Mouse (Mus musculus) left cerebral cortex, postnatal 36 days (tissue): ENCODE measurements around the gene S100a1. TPM values are rescaled to one million over a fixed set of nuclear protein-coding genes. Genes with fewer than 3 reads are reported as not detected.

Experiments
- DNase-seq, 2 experiments: peaks; one replicate each; pipeline ENCODE4 v3.0.0; 2021 to 2022; ENCODE audit warnings: low spot score in 2 of 2, mixed read lengths in 1 of 2
- intact Hi-C: fragments of 180-260 bp; cut with DNase I; formaldehyde crosslinking; loops from one replicate; pipeline ENCODE4 v1.15.1; 2025
- total RNA-seq, 2 experiments: library from RNA; stranded (reverse); gene quantifications; 2 replicates each; pipeline ENCODE4 v1.2.3; 2021

The S100a1 gene
- total RNA-seq, 2 experiments from 2014 or later: 118 to 137 TPM

- DNase-seq: no peak
- intact Hi-C loops: no loop called here
These were observed 42.0 kb downstream of the S100a1 start for GRCm38 (mm10) chr3:90472213-90472612.

- intact Hi-C loops: loop anchor here (5.0 kb wide), 1 partner anchor 35 kb away; the partner anchor contains the start of gene Ints3
- DNase-seq: no peak
These were observed 46.4 kb downstream of the S100a1 start for GRCm38 (mm10) chr3:90467618-90468300.

- intact Hi-C loops: loop anchor here (1.0 to 5.0 kb wide), 2 partner anchors 34 to 54 kb away; partner anchors contain the start of gene Ints3
- peak in 1 of 2 experiments; percentile 56 for DNase-seq
These were observed 47.9 kb downstream of the S100a1 start for GRCm38 (mm10) chr3:90466311-90466766.

- intact Hi-C loops: loop anchor here (1.0 to 5.0 kb wide), 2 partner anchors 33 to 53 kb away; partner anchors contain the start of gene Ints3
- no peak for DNase-seq
These were observed 48.4 kb downstream of the S100a1 start, which contains the start of gene Npr1 for GRCm38 (mm10) chr3:90465686-90466310. TSS of gene Npr1 (minus strand) at chr3:90465866.

- DNase-seq: no peak
- intact Hi-C loops: loop anchor here (5.0 kb wide), 1 partner anchor 33 kb away; the partner anchor contains the start of gene Ints3
These were observed 49.0 kb downstream of the S100a1 start for GRCm38 (mm10) chr3:90465081-90465685.

GRCm38 (mm10) chr3:90464552-90465080, 49.6 kb downstream of the S100a1 start:
- intact Hi-C loops: loop anchor here (5.0 kb wide), 1 partner anchor 32 kb away; the partner anchor contains the start of gene Ints3
- DNase-seq: no peak

- no peak for DNase-seq
- intact Hi-C loops: no loop called here
These were observed 51.6 kb downstream of the S100a1 start for GRCm38 (mm10) chr3:90462579-90462978.

GRCm38 (mm10) chr3:90461935-90462334, 52.3 kb downstream of the S100a1 start:
- no peak for DNase-seq

More at GRCm38 (mm10) chr3:90461935-90462334, 52.3 kb downstream of the S100a1 start:
- intact Hi-C loops: no loop called here

Other genes with a start within 250 kb of the S100a1 start
- gene Dennd4b, start 249.2 kb downstream of the S100a1 start, total RNA-seq: 10 to 100 TPM; 34.8 to 39.8 TPM
- 10 to 100 TPM; 85.1 to 97.8 TPM for gene Gatad2b, start 221.2 kb downstream of the S100a1 start, total RNA-seq
- gene Slc27a3, start 124.5 kb downstream of the S100a1 start, total RNA-seq: 1 to 10 TPM; 4.8 to 6.2 TPM
- 10 to 100 TPM; 57.6 to 70.1 TPM for gene Ints3, start 80.8 kb downstream of the S100a1 start, total RNA-seq
- 1 to 10 TPM; 2.5 to 4.2 TPM for gene Npr1, start 48.5 kb downstream of the S100a1 start, total RNA-seq
- gene Ilf2, start 38.3 kb downstream of the S100a1 start, total RNA-seq: 10 to 100 TPM; 73.5 to 82.2 TPM
- gene Snapin, start 23.4 kb downstream of the S100a1 start, total RNA-seq: 10 to 100 TPM; 52.8 to 54.7 TPM
- gene Chtop, start 4.9 kb downstream of the S100a1 start, total RNA-seq: 100 to 1,000 TPM; 160 to 168 TPM
- gene S100a13, start within 50 bp of the S100a1 start, total RNA-seq: 10 to 100 TPM; 20.9 to 21.8 TPM
- gene S100a14, start 12.5 kb upstream of the S100a1 start, total RNA-seq: under 1 TPM; 0.34 to 0.44 TPM
- 10 to 100 TPM; 79.4 to 89.8 TPM for gene S100a16, start 22.9 kb upstream of the S100a1 start, total RNA-seq
- gene S100a3, start 46.2 kb upstream of the S100a1 start, total RNA-seq: 1 to 10 TPM in 1 of 2 experiments, under 1 TPM in 1; 0.88 to 1.4 TPM
- gene S100a2, start 75.9 kb upstream of the S100a1 start, total RNA-seq: not detected
- not detected for gene Gm42674, start 87.5 kb upstream of the S100a1 start, total RNA-seq
- 1 to 10 TPM; 3.7 to 4.0 TPM for gene S100a4, start 89.4 kb upstream of the S100a1 start, total RNA-seq
- not detected for gene S100a5, start 94.1 kb upstream of the S100a1 start, total RNA-seq
- 10 to 100 TPM; 28.7 to 30.9 TPM for gene S100a6, start 98.5 kb upstream of the S100a1 start, total RNA-seq
- under 1 TPM; 0.57 to 0.59 TPM for gene S100a7a, start 139.6 kb upstream of the S100a1 start, total RNA-seq
- 1 to 10 TPM in 1 of 2 experiments, not detected in 1; 1.5 TPM for gene S100a8, start 154.6 kb upstream of the S100a1 start, total RNA-seq
- not detected for gene S100a9, start 181.3 kb upstream of the S100a1 start, total RNA-seq
- gene Pglyrp4, start 212.5 kb upstream of the S100a1 start, total RNA-seq: not detected